Mouse (Mus musculus): ENCODE measurements at regions not wholly inside any gene's neighbourhood (a gene's known extent, or its start where the extent isn't known, plus 50 kb on each side); places are given as distances from the start of the nearest gene placed in this dataset.

GRCm38 (mm10) chr16:15055697-15056096 lies 149.3 kb downstream of the Efcab1 start:
- no peak overlapping the region for H3ac ChIP-seq (ENCODE audit: control insufficient read depth, insufficient read length)
- TF ChIP-seq SRF (IDR thresholded peaks at IDR 0.05; ENCODE audit: control insufficient read depth, insufficient read length, low read depth), result no peak
- no peak for TF ChIP-seq MYOG (IDR thresholded peaks at IDR 0.05; ENCODE audit: control insufficient read depth in 1 of 3, insufficient read depth in 1 of 3, insufficient read length in 2 of 3, low read depth in 2 of 3)
- no peak for TF ChIP-seq POLR2AphosphoS2 (IDR thresholded peaks at IDR 0.05; ENCODE audit: insufficient read length, low read depth)
- no peak for TF ChIP-seq TCF12 (IDR thresholded peaks at IDR 0.05; ENCODE audit: insufficient read depth, poor library complexity, severe bottlenecking)
- TF ChIP-seq CEBPB (IDR thresholded peaks at IDR 0.05; ENCODE audit: insufficient read depth, poor library complexity, severe bottlenecking), result no peak
- no peak for TF ChIP-seq REST (IDR thresholded peaks at IDR 0.05; ENCODE audit: insufficient read depth, insufficient read length)
- TF ChIP-seq USF1 (IDR thresholded peaks at IDR 0.05; ENCODE audit: low read depth), result no peak
- TF ChIP-seq MAX (IDR thresholded peaks at IDR 0.05; ENCODE audit: low read depth), result no peak
- TF ChIP-seq E2F4 (IDR thresholded peaks at IDR 0.05; ENCODE audit: insufficient read depth), result no peak
- no peak for TF ChIP-seq TCF3 (IDR thresholded peaks at IDR 0.05; ENCODE audit: insufficient read length, low read depth)
- no peak for TF ChIP-seq MYOD1 (IDR thresholded peaks at IDR 0.05; ENCODE audit: control insufficient read depth in 1 of 3, insufficient read length in 2 of 3, low read depth in 2 of 3)
- TF ChIP-seq POLR2A (IDR thresholded peaks at IDR 0.05; ENCODE audit: insufficient read length, low read depth), result no peak

GRCm38 (mm10) chr16:15070485-15070960 lies 164.1 kb downstream of the Efcab1 start:
- no peak for TF ChIP-seq REST (IDR thresholded peaks at IDR 0.05; ENCODE audit: insufficient read depth, insufficient read length)
- no peak for TF ChIP-seq TCF3 (IDR thresholded peaks at IDR 0.05; ENCODE audit: insufficient read length, low read depth)
- H3ac ChIP-seq (ENCODE audit: control insufficient read depth, insufficient read length), result no peak overlapping the region
- H3K27me3 ChIP-seq (ENCODE audit: control insufficient read depth, insufficient read depth, insufficient read length), result no peaks in the 10 kb centered on the region
- no peaks in the 10 kb centered on the region for H3K79me2 ChIP-seq (ENCODE audit: control insufficient read depth, insufficient read depth)
- no peaks in the 10 kb centered on the region for H3K36me3 ChIP-seq (ENCODE audit: control insufficient read depth, insufficient read depth)
- peak overlapping the region; percentile 25 for H3K4me2 ChIP-seq (ENCODE audit: low read depth)
- H3K4me3 ChIP-seq, result no peak overlapping the region

More at GRCm38 (mm10) chr16:15055697-15056096, 149.3 kb downstream of the Efcab1 start:
- Histone ChIP-seq H3K36me3 (ENCODE audit: control insufficient read depth, insufficient read depth) (no peaks in the 10 kb centered on the region), H3K79me2 (ENCODE audit: control insufficient read depth, insufficient read depth) (no peaks in the 10 kb centered on the region), H3K4me2 (ENCODE audit: low read depth) (no peak overlapping the region), H3K27me3 (ENCODE audit: control insufficient read depth, insufficient read depth, insufficient read length) (no peaks in the 10 kb centered on the region), H3K4me3 (no peak overlapping the region)

GRCm38 (mm10) chr16:15074407-15074806 lies 168.0 kb downstream of the Efcab1 start:
- Histone ChIP-seq H3K36me3 (ENCODE audit: control insufficient read depth, insufficient read depth) (no peaks in the 10 kb centered on the region), H3ac (ENCODE audit: control insufficient read depth, insufficient read length) (no peak overlapping the region), H3K4me2 (ENCODE audit: low read depth) (no peak overlapping the region), H3K27me3 (ENCODE audit: control insufficient read depth, insufficient read depth, insufficient read length) (no peaks in the 10 kb centered on the region), H3K79me2 (ENCODE audit: control insufficient read depth, insufficient read depth) (no peaks in the 10 kb centered on the region), H3K4me3 (no peak overlapping the region)
- no peak for TF ChIP-seq MYOG (IDR thresholded peaks at IDR 0.05; ENCODE audit: control insufficient read depth in 1 of 3, insufficient read depth in 1 of 3, insufficient read length in 2 of 3, low read depth in 2 of 3)

GRCm38 (mm10) chr16:15083692-15084091 lies 177.3 kb downstream of the Efcab1 start:
- peak overlapping the region; percentile 32 for H3K4me3 ChIP-seq
- H3K27me3 ChIP-seq (ENCODE audit: control insufficient read depth, insufficient read depth, insufficient read length), result no peaks in the 10 kb centered on the region
- no peaks in the 10 kb centered on the region for H3K36me3 ChIP-seq (ENCODE audit: control insufficient read depth, insufficient read depth)
- H3ac ChIP-seq (ENCODE audit: control insufficient read depth, insufficient read length), result peak overlapping the region; percentile 84
- TF ChIP-seq E2F4 (IDR thresholded peaks at IDR 0.05; ENCODE audit: insufficient read depth) (no peak), TCF12 (IDR thresholded peaks at IDR 0.05; ENCODE audit: insufficient read depth, poor library complexity, severe bottlenecking) (no peak), POLR2A (IDR thresholded peaks at IDR 0.05; ENCODE audit: insufficient read length, low read depth) (no peak), POLR2AphosphoS2 (IDR thresholded peaks at IDR 0.05; ENCODE audit: insufficient read length, low read depth) (no peak), TCF3 (IDR thresholded peaks at IDR 0.05; ENCODE audit: insufficient read length, low read depth) (no peak), CEBPB (IDR thresholded peaks at IDR 0.05; ENCODE audit: insufficient read depth, poor library complexity, severe bottlenecking) (no peak), SRF (IDR thresholded peaks at IDR 0.05; ENCODE audit: control insufficient read depth, insufficient read length, low read depth) (no peak), USF1 (IDR thresholded peaks at IDR 0.05; ENCODE audit: low read depth) (no peak), MYOD1 (IDR thresholded peaks at IDR 0.05; ENCODE audit: control insufficient read depth in 1 of 3, insufficient read length in 2 of 3, low read depth in 2 of 3) (no peak), REST (IDR thresholded peaks at IDR 0.05; ENCODE audit: insufficient read depth, insufficient read length) (no peak), MYOG (IDR thresholded peaks at IDR 0.05; ENCODE audit: control insufficient read depth in 1 of 3, insufficient read depth in 1 of 3, insufficient read length in 2 of 3, low read depth in 2 of 3) (no peak), MAX (IDR thresholded peaks at IDR 0.05; ENCODE audit: low read depth) (no peak)
- no peaks in the 10 kb centered on the region for H3K79me2 ChIP-seq (ENCODE audit: control insufficient read depth, insufficient read depth)
- H3K4me2 ChIP-seq (ENCODE audit: low read depth), result peak overlapping the region; percentile 99

- peak overlapping the region; percentile 84 for H3ac ChIP-seq (ENCODE audit: control insufficient read depth, insufficient read length)
- peak; percentile 28 for TF ChIP-seq POLR2AphosphoS2 (IDR thresholded peaks at IDR 0.05; ENCODE audit: insufficient read length, low read depth)
- peak; percentile 50 for TF ChIP-seq POLR2A (IDR thresholded peaks at IDR 0.05; ENCODE audit: insufficient read length, low read depth)
- TF ChIP-seq E2F4 (IDR thresholded peaks at IDR 0.05; ENCODE audit: insufficient read depth), result peak; percentile 8
- no peak for TF ChIP-seq REST (IDR thresholded peaks at IDR 0.05; ENCODE audit: insufficient read depth, insufficient read length)
- peak overlapping the region; percentile 32 for H3K4me3 ChIP-seq
- H3K79me2 ChIP-seq (ENCODE audit: control insufficient read depth, insufficient read depth), result no peaks in the 10 kb centered on the region
- peak overlapping the region; percentile 99 for H3K4me2 ChIP-seq (ENCODE audit: low read depth)
- H3K36me3 ChIP-seq (ENCODE audit: control insufficient read depth, insufficient read depth), result no peaks in the 10 kb centered on the region
- no peaks in the 10 kb centered on the region for H3K27me3 ChIP-seq (ENCODE audit: control insufficient read depth, insufficient read depth, insufficient read length)
These were observed 177.8 kb downstream of the Efcab1 start for GRCm38 (mm10) chr16:15084147-15084752.

Data from myocyte (in vitro differentiated cells).